Mouse (Mus musculus) ovary, postnatal 14 days (tissue): Measurements from ENCODE around the gene Armcx5.
"Not testable (repeated sequence)": the region's sequence is repeated elsewhere in the genome, so short reads cannot be mapped to it uniquely, and the experiment has no call there.

Experiments
- DNase-seq: peaks from one replicate; pipeline ENCODE4 v3.0.0; 2022; ENCODE audit warnings: low spot score

Gene Armcx5

GRCm38 (mm10) chrX:135742304-135743055 is at the start of gene Armcx5, which contains the start of gene Gprasp1:
TSS of gene Armcx5 (plus strand) at chrX:135742733.
TSS of gene Gprasp1 (plus strand) at chrX:135742733.
- peak; percentile 71 for DNase-seq

DNA sequence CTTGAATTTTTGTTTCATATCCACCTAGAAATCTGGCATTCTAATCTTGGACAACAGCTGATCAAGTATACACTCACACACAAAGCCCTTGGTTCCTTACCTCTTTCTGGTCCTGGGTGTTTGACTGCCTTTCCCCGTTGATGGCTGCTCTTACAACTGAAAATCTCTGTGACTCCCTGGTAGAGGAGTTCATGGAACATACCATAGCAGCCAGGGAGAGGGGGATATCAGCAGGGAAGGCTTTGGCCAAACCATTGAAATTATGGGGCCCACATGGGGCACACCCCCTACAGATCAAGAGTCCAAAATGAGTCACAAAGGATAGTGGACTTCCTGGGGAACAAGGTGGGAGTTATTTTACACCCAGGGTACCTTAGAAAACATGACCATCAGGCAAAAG is 48.9 kb upstream of the Armcx5 start, which contains the start of gene Tcp11x2:
Tcp11x2 (minus strand) TSS at position 158 of the 400 bp plus-strand sequence.
- DNase-seq = no peak

- no peak for DNase-seq
These were observed 39.4 kb upstream of the Armcx5 start for GRCm38 (mm10) chrX:135703111-135703510.

GRCm38 (mm10) chrX:135704349-135704748 is 38.2 kb upstream of the Armcx5 start:
- no peak for DNase-seq

DNA sequence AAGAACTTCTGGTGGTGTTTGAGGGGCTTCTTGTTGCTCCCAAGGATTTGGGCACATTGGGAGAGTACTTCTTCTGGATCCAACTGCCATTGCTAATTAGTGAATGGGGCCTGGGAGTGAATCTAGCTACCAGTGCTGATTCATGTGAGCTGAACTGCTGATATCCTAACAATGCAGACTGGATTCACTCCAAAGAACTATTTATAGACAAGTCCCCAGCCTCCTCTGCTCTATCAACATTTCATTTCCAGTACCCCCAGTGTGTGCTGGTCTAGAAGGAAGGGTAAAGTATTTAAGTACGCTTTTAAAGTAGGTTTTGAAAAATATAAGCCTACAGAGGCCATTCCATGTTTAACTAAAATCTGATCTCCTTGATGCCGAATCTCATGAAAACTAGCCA is 29.7 kb upstream of the Armcx5 start:
- DNase-seq = no peak

DNA sequence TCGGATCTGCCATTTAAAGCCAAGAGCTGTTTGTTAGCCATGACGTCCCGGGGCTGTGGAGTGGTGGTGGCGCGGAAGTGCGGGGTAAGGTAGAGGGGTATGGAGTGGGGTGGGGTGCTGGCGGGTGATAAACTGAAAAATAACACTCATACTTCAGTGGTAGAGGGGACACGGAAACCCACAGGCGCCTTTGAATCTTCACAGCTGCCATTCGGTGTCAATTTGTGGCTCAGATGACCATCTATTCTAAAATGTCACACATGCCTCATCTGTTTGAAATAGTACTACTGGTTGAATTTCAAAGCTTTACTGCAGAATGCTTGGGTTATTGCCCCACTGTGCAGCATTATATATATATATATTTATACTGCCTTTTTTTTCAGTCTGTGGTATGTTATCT is 17.4 kb upstream of the Armcx5 start, which contains the start of gene Tmsb15a:
Tmsb15a (minus strand) TSS at position 101 of the 400 bp plus-strand sequence.
- DNase-seq = no peak

GRCm38 (mm10) chrX:135738730-135739520 is 3.6 kb upstream of the Armcx5 start:
- DNase-seq = no peak

GRCm38 (mm10) chrX:135743056-135743355 is 473 bp downstream of the Armcx5 start:
- DNase-seq = no peak

DNA sequence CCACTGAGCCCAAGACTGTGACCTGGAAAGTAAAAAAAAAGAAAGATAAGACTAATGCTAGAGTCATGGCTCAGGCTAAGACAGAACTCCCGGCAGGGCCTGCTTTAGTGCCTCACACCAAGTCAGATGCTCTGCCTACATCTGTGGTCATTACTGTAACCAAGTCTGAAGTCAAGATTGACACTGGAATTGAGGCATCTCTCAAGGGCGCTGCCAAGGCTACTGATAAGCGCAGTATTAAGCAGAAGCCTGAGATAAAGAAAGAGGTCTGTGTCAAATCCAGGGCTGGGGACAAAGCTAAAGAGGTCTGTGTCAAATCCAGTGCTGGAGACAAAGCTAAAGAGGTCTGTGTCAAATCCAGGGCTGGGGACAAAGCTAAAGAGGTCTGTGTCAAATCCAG is 2.8 kb downstream of the Armcx5 start:
- DNase-seq = not testable (repeated sequence)

DNA sequence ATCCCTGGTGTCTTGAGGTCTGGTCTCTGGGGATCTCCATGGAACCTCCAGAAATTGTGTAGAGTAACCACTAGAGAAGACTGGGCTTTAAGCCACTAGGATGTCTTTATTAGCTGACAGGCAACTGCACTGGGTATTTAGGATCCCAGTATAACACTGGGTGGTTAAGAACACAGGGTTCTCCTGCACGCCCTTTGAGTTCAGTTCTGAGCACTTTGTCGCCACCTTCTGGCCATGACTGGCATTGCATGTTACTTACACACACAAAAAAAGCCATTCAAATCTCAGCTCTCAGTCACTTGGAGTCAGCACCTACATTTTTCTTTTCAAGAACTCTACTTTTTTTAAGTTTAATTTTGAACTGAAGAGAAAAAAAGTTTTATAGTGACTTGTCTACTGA is 10.3 kb downstream of the Armcx5 start:
- peak; percentile 65 for DNase-seq

- no peak for DNase-seq
These were observed 19.2 kb downstream of the Armcx5 start for GRCm38 (mm10) chrX:135761707-135762106.

GRCm38 (mm10) chrX:135768043-135768548 is 25.6 kb downstream of the Armcx5 start:
- no peak for DNase-seq

GRCm38 (mm10) chrX:135768565-135768964 is 26.0 kb downstream of the Armcx5 start:
- DNase-seq = no peak

GRCm38 (mm10) chrX:135791536-135791935 is 49.0 kb downstream of the Armcx5 start:
- no peak for DNase-seq

DNA sequence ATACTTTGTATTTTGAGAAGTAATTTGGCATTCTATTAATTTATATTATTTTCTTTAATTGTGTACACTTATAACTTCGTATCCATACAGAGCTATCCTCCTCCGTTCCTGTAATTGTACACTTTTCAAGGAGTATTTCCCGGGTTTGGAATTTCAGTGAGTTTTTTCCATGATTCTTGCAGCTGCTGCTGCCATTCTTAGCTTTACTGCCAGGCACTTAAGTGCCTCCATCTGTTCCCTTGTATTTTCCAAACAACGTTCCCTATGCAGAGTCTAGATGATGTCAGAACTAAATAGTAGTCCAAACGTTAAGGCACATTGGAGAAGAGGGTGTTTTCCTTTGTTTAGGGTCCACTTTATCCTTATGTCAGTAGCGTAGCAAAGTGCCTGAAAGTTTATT is 49.8 kb downstream of the Armcx5 start:
- DNase-seq = no peak

DNA sequence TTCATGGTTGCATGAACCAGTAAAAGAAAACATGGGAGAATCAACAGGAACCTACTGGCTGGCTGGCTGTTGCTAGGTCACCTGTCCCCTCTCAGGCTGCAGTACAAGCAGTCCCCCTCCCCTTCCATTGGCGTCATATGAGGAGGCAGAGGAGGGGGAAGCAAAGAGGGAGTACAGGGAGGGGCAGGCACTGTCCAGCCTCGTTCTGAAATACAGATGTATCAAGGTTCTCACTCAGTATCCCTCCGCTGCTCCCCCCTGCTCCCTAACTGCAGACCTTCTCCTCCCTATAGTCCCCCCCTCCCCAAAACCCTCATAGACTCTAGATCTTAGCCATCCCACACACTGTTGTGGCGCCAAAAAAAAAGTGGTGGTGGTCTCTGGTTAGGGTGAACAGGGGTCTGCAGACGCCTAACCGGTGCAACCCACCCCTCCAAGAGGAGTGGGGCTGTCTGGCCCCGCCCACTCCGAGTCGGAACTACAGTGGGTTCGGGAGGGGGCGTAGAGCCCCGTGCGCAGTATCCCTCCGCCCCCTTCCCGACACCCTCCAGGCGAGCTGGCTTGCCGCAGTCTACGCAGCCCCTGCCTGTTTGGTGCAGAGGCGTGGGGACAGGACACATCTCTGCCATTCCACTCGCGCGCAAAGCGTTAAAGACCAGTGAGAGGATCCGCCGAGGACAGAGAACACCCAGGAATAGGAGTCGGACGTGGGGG is 53.2 kb downstream of the Armcx5 start:
- peak; percentile 21 for DNase-seq

- DNase-seq = not testable (repeated sequence)
These were observed 54.0 kb downstream of the Armcx5 start for GRCm38 (mm10) chrX:135796305-135797211.
